Mouse (Mus musculus): ENCODE results near the gene Polr3gl. TPM values are rescaled to one million over a fixed set of nuclear protein-coding genes. Genes with fewer than 3 reads are reported as not detected.

Gene Polr3gl
- polyA plus RNA-seq, 1 experiment from 2014 or later: 35.3 TPM

Other genes starting within 250 kb of the Polr3gl start
- gene BC107364, start 141.9 kb downstream of the Polr3gl start, polyA plus RNA-seq (2015; fragmentation: Nextera tagmentation; extraction: Ambion mirVana): 0.28 and 0.37 TPM in 2 replicates
- gene Hfe2, start 69.0 kb downstream of the Polr3gl start, polyA plus RNA-seq (2015; fragmentation: Nextera tagmentation; extraction: Ambion mirVana): 0.72 and 0.78 TPM in 2 replicates
- gene Txnip, start 36.2 kb downstream of the Polr3gl start, polyA plus RNA-seq (2015; fragmentation: Nextera tagmentation; extraction: Ambion mirVana): 140 and 159 TPM in 2 replicates
- 1.6 and 1.8 TPM in 2 replicates for gene Gm16253, start 17.2 kb downstream of the Polr3gl start, polyA plus RNA-seq (2015; fragmentation: Nextera tagmentation; extraction: Ambion mirVana)
- gene Ankrd34a, start 2.5 kb upstream of the Polr3gl start, polyA plus RNA-seq (2015; fragmentation: Nextera tagmentation; extraction: Ambion mirVana): 2.2 and 2.5 TPM in 2 replicates
- gene Lix1l, start 7.0 kb upstream of the Polr3gl start, polyA plus RNA-seq (2015; fragmentation: Nextera tagmentation; extraction: Ambion mirVana): 6.4 and 6.9 TPM in 2 replicates
- gene Rbm8a, start 35.8 kb upstream of the Polr3gl start, polyA plus RNA-seq (2015; fragmentation: Nextera tagmentation; extraction: Ambion mirVana): 113 and 128 TPM in 2 replicates
- gene Pex11b, start 41.2 kb upstream of the Polr3gl start, polyA plus RNA-seq (2015; fragmentation: Nextera tagmentation; extraction: Ambion mirVana): 41.9 and 43.4 TPM in 2 replicates
- 0.06 TPM in 1 of 2 replicates, not detected in the other for gene Gm42957, start 41.3 kb upstream of the Polr3gl start, polyA plus RNA-seq (2015; fragmentation: Nextera tagmentation; extraction: Ambion mirVana)
- gene Itga10, start 51.4 kb upstream of the Polr3gl start, polyA plus RNA-seq (2015; fragmentation: Nextera tagmentation; extraction: Ambion mirVana): 0.80 and 0.83 TPM in 2 replicates
- gene Ankrd35, start 76.0 kb upstream of the Polr3gl start, polyA plus RNA-seq (2015; fragmentation: Nextera tagmentation; extraction: Ambion mirVana): 2.8 and 3.8 TPM in 2 replicates
- 49.3 and 51.9 TPM in 2 replicates for gene Pias3, start 102.2 kb upstream of the Polr3gl start, polyA plus RNA-seq (2015; fragmentation: Nextera tagmentation; extraction: Ambion mirVana)
- 6.2 and 7.3 TPM in 2 replicates for gene Nudt17, start 114.4 kb upstream of the Polr3gl start, polyA plus RNA-seq (2015; fragmentation: Nextera tagmentation; extraction: Ambion mirVana)
- 31.8 and 35.2 TPM in 2 replicates for gene Polr3c, start 133.4 kb upstream of the Polr3gl start, polyA plus RNA-seq (2015; fragmentation: Nextera tagmentation; extraction: Ambion mirVana)
- gene Rnf115, start 133.5 kb upstream of the Polr3gl start, polyA plus RNA-seq (2015; fragmentation: Nextera tagmentation; extraction: Ambion mirVana): 40.4 and 42.7 TPM in 2 replicates
- 2.6 and 3.5 TPM in 2 replicates for gene Pdzk1, start 235.1 kb upstream of the Polr3gl start, polyA plus RNA-seq (2015; fragmentation: Nextera tagmentation; extraction: Ambion mirVana)
- gene Cd160, start 235.2 kb upstream of the Polr3gl start, polyA plus RNA-seq (2015; fragmentation: Nextera tagmentation; extraction: Ambion mirVana): 0.19 and 0.46 TPM in 2 replicates